Mouse (Mus musculus) cerebral cortex, adult 2 months (tissue): Measurements from ENCODE around the gene Cox4i2.

Experiments
- WGBS: fragments of 180-500 bp; shearing (Covaris S2); methylation state at CpG from one replicate; pipeline ENCODE4 v1.1.7; 2018; 5-methylcytosine and 5-hydroxymethylcytosine counted together

Gene Cox4i2

DNA sequence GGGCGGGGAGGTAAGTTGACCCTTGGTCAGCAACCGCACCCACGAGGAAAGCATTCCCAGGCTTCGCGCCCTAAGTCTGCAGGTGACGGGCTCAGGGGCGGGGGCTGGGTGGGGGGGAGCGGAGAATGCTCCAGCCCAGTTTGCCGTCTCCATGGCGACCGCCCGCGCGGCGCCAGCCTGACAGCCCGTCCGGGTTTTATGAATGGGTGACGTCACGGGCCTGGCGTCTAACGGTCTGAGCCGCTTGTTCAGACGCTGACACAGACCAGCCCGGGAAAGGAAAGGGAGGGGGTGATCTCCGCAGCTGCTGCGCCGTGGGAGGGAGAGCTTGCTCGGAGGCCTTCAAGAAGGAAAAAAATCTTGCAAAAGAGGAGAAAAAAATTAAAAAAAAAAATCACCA is 19.0 kb upstream of the Cox4i2 start:
- WGBS: 1% methylated on average over 28 of the region's 28 CpGs

GRCm38 (mm10) chr2:152736090-152736601 is 17.8 kb upstream of the Cox4i2 start, which contains the start of gene Id1:
Gene Id1 (plus strand): TSS chr2:152736251.
- 1% methylated on average over 28 of the region's 28 CpGs for WGBS

DNA sequence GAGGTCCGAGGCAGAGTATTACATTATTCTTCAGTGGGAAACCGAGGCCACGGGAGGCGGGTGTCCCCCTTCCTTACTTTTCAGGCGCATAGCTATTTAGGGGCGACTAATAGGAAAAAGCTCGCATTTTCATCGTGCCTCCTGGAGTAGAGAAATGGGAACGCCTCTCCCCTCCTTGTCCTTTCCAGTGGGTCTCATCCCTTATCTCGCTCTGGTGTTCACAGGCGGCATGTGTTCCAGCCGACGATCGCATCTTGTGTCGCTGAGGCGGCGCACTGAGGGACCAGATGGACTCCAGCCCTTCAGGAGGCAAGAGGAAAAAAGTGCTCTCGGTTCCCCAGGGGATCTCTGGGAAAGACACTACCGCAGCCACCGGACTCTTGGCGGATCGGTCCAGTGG is 17.2 kb upstream of the Cox4i2 start:
- 2% methylated on average over 22 of the region's 22 CpGs for WGBS

DNA sequence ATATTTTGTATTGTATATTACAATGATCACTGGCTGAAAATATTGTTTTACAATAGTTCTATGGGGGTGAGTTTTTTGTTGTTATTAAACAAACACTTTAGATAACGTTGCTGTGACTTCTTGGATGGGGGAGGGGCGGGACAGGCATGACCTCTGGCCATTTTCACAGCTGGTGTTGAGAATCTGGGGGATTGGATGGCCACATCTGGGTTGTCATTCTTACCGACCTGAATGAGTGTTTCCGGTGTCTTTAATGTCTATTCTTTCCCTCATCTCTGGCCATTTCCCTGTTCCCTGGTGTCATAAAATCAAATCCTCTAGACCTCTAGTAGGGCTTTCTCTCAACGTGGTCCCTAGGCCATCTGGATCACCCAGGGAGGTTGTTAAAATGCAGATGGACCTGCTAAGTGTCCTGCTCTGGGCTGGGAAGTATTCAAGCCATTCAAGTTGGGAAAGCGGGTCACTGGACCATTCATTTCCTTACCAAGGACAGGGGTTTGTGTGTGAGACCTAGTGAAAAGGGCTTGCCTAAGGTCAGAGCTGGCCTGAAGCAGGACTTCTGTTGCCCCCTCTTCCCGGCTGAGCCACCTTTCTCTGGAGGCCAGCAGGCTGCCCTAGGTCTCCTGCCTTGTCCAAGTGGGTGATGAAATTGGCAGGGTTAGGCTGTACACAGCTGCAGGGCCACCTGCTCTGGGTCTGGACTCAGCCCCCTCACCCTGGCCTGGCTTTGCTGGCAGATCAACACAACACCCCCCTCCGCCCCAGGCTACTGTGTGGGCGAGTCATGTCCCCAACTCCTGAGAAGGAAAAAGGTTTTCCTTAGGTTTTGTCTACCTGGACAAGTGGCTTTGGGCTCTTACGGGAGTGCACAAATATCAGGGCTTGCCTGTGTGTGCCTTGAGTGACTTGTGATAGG is 16.4 kb upstream of the Cox4i2 start:
- 50% methylated on average over 10 of the region's 10 CpGs for WGBS

DNA sequence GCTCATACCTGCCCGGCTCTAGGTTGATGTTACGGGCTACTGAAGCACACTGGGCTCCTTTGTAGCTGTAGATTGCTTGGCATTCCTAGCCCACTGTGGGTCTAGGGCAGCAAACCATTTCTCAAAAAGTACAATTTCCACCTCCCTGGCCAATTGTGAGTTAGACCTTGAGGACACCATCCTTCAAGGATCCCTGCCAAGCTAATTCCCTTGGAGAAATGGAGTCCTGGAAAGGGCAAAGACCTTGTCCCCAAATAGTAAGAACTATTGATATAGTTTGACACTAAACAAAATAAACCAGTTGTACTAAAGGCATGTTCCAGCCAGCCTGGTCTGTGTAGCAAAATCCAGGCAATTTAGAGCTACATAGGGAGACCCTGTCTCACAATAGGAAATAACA is 15.6 kb upstream of the Cox4i2 start:
- WGBS: 79% methylated on average over 2 of the region's 2 CpGs

DNA sequence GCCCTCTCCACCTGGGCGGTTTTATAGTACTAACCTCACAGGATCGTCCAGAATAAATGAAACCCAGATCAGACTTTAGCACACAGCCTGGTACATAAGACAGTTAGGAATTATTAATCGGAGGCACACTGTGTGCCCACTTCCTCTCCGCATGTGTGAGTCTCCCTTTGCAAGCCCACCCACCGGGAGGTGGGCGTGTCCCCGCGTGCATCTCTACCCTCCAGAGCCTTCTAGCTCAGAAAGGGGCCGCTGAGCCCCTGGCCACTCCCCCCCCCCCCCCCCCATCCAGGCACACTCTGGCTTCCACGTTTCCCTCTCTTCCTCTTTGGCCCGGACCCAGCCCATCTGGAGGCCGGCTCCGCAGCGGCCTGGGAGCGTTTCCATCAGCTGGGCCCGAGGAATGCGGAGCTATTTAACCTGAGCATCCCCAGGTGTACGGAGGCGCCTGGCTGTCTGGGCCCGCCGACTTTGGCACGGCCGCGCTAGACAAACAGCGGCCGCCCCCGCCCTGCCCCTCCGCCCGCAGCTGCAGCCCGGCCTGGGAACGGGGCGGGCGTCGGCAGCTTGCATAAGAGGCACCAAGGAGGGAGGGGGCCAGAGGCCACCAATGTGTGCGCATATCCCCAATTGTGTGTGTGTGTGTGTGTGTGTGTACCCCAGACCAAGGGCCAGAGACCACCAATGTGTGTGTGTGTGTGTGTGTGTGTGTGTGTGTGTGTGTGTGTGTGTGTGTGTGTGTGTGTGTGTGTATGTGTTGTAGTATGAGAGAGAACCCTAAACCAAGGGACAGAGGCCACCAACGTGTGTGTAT is 14.7 kb upstream of the Cox4i2 start:
- 5% methylated on average over 35 of the region's 36 CpGs for WGBS

- 73% methylated on average over 3 of the region's 3 CpGs for WGBS
Measured at GRCm38 (mm10) chr2:152739842-152740260, 14.1 kb upstream of the Cox4i2 start.

DNA sequence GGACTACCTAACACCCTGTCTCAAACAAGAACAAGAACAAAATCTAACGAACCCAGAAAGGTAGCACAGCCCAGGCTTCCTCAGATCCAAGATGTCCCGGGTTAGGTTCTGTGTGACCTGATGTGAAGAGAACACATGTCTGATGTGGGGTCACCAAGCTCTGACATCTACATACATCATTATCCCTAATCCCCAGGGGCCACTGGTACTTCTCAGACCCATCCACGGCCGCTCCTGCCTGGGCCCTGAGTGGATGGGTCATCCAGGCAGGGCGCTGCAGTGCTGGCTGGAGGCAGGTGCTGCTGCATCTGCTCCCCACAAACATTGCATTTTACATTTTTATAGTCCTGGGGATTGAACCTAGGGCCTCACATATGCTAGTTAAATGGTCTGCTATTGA is 13.5 kb upstream of the Cox4i2 start:
- WGBS: 88% methylated on average over 5 of the region's 5 CpGs

- 60% methylated on average over 14 of the region's 14 CpGs for WGBS
Measured at GRCm38 (mm10) chr2:152741153-152742041, 12.6 kb upstream of the Cox4i2 start.

DNA sequence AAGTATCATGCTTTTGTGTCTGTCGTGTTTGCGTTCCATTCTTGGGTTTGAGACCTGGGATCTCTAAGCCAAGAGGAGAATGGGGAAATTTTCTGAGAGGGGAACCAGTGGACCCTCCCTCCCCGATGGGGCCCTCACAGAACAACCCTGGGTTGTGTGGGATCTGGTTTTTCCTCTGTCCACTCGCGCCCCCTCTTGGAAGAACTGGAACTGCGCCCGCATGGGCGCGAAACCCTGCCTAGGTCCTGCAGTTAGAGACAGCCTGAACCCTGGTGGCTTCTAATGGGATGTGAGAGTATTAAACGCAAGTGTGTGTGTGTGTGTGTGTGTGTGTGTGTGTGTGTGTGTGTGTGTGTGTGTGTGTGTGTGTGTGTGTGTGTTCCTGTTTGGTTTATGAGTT is 11.5 kb upstream of the Cox4i2 start:
- 36% methylated on average over 10 of the region's 10 CpGs for WGBS

GRCm38 (mm10) chr2:152756474-152757393 is 2.8 kb downstream of the Cox4i2 start:
- WGBS: 77% methylated on average over 17 of the region's 17 CpGs

- 34% methylated on average over 2 of the region's 2 CpGs for WGBS
Measured at GRCm38 (mm10) chr2:152757478-152757877, 3.5 kb downstream of the Cox4i2 start.

DNA sequence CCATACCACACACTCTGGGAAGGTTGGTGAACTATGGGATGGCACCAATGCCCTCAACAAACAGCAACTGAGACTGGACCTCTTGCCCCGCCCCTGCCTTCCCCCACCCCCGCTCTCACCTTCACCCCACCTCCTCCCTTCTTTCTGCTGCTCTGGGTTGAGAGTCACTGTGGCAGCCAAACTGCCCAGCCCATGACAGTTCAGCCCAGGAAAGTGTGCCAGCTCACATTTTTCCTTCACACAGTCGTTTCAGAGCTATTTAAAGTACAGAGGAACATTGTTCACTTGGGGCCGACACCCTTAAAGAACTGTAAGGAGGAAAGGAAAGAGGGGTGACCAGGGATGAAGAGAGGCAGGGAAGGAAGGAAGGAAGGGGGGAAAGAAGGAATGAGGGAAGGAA is 4.4 kb downstream of the Cox4i2 start:
- 51% methylated on average over 4 of the region's 4 CpGs for WGBS

DNA sequence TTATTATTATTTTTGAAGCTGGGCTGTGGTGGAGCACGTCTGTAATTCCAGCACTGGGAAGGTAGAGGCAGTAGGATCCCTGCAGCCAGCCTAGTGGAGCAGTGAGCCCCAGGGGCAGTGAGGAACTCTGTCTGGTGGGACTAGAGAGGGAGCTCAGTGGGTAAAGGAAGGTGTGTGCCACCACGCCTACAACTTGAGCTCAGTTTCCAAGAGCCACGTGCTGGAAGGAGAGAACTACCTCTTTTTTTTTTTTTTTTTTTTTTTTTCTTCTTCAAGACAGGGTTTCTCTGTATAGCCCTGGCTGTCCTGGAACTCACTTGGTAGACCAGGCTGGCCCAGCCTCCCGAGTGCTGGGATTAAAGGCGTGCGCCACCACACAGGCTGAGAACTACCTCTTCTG is 9.3 kb downstream of the Cox4i2 start:
- WGBS: 89% methylated on average over 6 of the region's 6 CpGs

GRCm38 (mm10) chr2:152764172-152765044 is 10.4 kb downstream of the Cox4i2 start:
- WGBS: 37% methylated on average over 14 of the region's 14 CpGs

DNA sequence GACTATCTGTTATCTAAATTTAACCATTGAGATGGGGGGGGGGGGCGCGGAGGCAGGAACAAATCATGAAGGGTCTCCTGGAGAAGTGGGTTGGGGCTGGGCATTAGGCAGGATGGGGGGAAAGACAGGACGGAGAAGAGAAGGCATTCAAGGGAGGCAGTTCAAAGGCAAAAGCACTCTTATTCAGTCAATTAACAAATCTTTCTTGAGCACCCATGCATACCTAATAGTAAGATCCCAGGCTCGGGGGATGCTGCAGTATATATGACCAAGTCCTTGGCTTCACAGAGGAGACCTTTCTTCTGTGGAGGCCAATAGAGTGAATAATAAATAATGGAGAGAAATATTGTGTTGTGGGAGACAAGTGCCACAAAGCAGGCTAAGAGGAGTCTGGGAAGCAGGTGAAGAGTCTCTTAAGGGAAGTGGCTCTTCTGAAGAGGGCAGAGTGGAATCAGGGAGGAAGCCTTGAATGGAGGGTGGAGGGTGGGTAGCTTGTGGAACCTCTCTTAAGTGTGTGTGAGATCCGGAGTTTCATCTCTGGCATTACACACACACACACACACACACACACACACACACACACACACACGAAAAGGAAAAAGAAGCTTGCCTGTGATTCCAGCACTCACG is 11.2 kb downstream of the Cox4i2 start:
- WGBS: 55% methylated on average over 7 of the region's 7 CpGs

DNA sequence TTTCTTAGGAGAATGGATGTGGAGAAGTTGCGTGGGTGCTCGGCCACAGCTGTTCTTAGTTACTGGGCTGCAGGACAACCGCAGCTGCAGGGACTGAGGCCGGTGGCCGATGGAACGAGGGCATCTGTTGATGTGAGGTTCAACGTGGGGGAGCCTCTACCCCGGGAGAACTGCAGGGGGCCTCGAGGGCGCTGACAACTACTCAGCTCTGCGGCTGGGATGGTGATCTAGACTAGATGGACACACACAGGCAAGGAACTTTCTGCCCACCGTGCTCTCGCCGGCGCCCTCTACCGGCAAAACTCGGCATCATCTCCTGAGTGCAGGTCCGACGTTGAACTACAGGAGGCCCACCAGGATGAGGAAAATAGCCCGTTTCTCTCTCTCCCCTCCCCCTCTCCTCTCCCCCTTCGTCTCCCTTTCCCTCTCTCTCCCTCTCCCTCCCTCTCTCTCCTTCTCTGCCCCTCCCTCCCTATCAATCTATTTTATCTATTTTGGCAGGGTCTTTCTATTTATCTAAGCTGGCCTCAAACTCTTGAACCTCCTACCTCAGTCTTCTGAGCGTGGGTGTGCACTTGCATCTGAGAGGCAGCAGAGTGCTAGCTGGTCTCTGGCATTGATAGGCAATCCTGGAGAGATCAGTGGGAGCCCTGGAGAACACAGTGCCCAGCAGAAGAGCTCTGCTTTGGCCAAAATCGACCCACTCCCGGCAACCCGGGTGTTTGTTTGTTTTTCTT is 12.6 kb downstream of the Cox4i2 start:
- 20% methylated on average over 25 of the region's 25 CpGs for WGBS

- 68% methylated on average over 12 of the region's 12 CpGs for WGBS
Measured at GRCm38 (mm10) chr2:152767618-152768271, 13.8 kb downstream of the Cox4i2 start.
